Mouse (Mus musculus) cerebellum, adult 9-10 months (tissue): ENCODE data around the gene Cltrn.

Experiments
- DNase-seq: peaks from one replicate; pipeline ENCODE4 v3.0.0; 2022

Gene Cltrn

DNA sequence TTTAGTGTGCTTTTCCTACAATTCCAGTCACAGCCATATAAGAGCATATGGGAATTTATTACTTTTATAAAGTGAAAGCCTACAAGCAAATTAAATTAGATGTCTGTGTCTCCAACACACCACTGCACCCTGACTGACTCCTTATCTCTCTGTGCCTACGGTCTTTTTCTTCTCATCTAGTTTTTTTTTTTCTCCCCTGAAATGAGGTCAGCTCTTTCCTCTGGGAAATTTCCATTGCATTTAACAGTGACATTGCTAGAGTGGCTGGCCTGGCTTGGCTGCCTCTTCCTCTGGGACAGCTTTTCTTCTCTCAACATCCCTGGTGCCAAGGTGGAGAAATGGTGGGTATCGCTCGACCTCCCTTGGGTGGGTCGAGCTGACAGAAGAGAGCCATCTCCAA is at the start of gene Cltrn:
TSS of gene Cltrn (plus strand) at position 249 of the 400 bp plus-strand sequence.
- DNase-seq: peak; percentile 37

DNA sequence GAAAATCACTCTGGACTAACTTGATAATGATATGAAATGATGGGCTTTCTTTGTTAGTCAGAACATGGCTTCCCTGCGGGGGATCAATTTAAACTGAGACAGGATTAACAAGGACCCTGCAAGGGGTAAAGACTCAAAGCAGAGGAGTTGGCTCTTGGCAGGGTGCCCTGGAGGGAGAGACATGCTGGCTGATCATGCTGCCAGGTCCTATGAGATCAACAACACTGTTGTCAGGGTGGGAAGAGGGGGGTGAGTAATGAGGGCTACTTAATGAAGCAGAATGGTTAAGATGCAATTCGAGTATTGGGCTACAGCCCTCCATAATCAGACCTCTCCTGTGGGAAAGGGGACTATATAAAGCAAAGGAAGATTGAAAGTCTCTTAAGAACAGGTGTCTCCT is 49.7 kb upstream of the Cltrn start:
- DNase-seq: no peak

DNA sequence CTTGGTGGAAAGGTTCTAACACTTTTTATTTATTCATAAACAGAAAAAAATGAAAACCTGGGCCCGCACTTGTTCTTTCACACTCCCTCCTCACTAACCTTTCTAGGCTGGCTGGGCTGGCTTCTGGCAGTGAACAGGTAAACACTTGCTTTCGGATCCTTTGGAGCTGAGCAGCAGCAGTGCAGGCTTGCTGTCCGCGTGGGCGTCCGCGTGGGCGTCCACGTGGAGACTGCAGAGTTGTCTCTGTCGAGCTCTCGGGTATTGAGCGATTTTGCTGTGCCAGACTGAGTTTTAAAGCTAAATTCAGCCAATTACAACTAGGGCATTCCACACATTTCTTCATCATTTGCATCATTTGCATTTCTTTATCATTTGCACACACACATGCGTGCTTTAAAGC is 46.6 kb upstream of the Cltrn start:
- DNase-seq: no peak

DNA sequence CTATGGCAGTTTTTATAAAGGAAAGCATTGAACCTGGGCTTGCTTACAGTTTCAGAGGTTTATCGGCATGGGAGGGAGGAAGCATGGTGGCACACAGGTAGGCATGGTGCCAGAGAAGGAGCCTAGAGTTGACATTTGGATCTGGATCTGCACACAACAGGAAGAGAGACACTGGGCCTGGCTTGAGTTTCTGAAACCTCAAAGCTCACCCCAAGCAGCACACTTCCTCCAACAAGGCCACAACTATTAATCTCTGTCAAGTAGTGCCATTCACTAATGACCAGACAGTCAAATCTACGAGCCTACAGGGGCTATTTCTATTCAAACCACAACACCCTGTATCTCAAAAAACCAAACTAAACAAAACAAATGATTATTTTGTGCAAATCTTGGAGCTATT is 41.9 kb upstream of the Cltrn start:
- DNase-seq: no peak

DNA sequence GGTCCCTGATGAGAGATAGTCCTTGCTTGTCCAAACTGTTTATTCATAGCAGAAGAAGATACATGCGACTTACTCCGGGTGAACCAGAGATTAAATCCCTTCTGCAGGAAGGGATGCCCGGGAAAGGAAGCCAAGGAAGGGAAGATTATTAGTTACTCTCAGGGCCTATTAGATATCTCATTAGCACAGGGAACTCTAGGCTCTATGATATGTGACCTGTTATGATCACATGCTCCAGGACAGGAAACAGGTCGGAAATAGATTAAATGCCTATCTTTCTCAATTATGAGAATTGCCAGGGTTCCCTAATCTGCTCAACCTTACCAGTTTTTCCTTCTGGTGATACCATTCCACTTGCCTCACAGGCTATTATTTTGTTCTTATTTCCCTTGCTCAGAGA is 32.9 kb upstream of the Cltrn start:
- DNase-seq: no peak

DNA sequence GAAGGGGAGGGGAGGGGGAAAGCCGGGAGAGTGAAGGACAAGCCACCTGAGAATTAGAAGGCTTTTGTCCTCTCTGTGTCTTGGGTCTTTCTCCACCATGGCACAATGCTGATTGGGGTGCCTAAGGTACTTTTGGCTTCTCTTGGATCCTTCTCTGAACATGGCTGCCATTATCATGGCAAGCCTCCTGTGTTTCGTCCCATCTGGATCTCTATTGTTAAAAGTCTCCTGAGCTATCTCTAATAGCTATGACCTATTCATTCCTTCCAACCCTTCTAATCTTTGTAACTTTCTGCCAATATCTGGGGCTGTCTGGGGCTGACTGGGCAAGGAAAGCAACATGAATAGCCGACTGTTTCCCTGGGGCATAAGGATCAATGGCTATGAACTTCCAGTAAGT is 30.1 kb upstream of the Cltrn start:
- no peak for DNase-seq

DNA sequence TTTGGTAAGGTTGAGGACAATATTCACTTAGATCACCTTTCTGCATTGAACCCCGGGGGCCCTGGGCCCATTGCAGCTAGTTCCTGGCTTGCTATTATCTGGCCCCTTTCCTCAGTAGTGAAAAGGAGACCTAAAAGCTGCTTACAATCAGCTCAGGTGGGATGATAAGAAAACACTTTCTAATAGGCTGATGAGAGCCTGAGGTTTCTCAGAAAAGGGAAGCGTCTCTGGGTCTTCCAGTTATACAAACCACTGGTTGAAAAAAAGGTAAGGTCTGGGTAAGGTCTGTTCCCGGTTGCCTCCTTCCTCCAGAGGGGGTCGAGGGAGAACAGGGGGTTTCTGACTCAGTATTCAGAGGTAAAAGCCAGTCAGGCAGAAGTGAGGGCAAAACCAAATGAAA is 29.6 kb upstream of the Cltrn start:
- no peak for DNase-seq

DNA sequence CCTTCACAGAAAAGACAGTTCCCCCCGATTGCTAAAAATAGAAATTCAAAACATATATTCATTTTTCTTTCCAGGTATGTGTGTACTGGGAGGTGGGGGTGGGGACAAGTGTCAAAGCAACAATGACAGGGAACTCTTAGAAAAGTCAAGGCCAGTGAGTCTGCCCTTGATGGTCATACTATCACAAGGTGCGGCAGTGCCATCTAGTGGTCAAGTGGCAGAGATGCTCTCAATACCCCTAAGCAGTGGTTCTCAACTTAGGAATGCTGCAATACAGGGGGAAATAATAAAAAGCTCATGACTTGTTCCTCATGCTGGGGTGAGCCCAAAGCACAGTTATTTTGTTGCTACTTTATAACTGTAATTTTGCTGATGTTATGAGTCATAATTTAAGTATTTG is 22.4 kb upstream of the Cltrn start:
- DNase-seq: peak; percentile 62

DNA sequence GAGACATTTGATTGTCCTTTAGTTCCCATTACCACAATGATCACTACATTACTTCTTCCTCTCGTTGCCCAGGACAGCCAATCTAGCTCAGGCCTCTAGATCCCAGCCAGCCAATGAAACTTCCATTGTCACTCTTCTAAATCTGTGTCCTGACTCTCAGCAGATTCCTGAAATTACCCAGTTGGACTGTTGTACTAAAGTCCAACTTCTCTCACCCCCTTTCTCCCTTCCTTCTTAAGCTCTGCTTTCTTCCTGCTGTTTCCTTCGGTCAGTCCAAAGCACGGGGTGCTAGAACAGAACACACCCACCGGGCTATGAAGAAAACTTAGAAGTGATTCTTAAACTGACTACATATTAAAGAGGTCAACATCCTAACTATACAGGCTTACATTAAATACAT is 19.7 kb upstream of the Cltrn start:
- DNase-seq: no peak

DNA sequence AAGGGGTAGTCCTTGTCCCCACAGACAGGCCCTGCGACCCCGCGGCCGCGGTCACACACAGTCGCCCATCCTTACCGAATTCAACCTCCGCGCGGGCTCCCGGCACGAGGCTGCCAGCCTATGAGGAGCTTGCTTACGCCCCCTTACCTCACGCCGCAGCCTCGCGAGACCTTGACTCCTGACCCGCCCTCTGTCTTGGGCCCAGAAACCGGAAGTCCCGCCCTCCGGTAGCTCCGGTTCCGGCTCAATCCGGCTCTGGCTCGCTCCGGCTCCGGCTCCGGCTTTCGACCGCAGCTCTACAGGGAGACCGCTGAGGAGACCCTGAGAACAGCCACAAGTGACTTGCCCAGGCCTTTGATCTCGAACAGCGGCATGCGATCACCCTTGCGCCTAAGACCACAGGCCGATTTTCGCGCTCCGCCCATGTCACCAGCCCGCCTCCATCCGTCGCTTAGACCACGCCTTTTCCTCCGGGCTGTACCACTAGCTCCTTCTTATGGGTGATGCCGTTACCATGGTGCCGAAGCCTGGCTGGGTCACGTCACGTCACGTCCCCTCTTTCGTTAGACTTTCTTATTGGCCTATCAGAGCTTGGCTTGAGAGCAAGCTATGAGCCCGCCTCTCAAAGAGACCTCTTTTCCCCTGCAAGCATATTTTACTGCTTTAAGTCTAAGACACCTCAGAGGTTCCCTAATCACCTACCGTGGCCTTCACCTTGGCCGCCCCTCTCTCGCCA is 12.4 kb upstream of the Cltrn start, which contains the start of gene Siah1b:
TSS of gene Siah1b (minus strand) at position 454 of the 736 bp plus-strand sequence.
- DNase-seq: peak; percentile 96

DNA sequence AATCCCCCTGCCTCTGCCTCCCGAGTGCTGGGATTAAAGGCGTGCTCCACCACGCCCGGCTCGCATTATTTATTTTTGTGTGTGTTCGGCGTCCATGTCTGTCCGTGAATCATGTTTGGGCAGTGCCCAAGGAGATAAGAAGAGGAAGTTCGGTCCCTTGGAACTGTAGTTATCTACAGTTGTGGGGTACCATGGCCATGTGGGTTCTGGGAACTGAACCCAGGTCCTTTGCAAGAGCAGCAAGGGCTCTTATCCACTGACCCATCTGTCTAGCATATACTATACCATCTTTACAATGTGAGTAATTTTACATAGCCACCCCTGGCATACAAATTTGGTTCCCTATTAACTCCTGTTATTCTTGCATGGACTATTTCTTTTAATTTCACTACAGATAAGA is 6.6 kb upstream of the Cltrn start:
- no peak for DNase-seq

DNA sequence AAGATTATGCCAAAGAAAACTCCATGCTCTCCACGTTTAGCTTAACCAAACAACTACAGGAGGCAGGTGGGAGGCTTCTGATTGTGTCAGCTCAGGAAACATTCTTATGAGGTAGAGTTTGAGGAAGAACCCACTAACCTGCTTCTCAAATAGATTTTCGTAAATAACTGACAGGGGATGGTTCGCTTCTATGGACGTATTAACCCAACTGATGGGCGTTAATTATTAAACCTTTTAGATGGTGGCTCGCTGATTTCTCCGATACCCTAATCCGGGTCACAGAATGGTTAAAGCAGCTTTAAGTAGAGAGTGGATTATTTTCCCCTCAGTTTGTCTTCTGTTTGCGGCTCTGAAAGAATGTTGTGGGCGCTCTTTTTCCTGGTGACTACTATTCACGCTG is 1.3 kb downstream of the Cltrn start:
- DNase-seq: no peak

DNA sequence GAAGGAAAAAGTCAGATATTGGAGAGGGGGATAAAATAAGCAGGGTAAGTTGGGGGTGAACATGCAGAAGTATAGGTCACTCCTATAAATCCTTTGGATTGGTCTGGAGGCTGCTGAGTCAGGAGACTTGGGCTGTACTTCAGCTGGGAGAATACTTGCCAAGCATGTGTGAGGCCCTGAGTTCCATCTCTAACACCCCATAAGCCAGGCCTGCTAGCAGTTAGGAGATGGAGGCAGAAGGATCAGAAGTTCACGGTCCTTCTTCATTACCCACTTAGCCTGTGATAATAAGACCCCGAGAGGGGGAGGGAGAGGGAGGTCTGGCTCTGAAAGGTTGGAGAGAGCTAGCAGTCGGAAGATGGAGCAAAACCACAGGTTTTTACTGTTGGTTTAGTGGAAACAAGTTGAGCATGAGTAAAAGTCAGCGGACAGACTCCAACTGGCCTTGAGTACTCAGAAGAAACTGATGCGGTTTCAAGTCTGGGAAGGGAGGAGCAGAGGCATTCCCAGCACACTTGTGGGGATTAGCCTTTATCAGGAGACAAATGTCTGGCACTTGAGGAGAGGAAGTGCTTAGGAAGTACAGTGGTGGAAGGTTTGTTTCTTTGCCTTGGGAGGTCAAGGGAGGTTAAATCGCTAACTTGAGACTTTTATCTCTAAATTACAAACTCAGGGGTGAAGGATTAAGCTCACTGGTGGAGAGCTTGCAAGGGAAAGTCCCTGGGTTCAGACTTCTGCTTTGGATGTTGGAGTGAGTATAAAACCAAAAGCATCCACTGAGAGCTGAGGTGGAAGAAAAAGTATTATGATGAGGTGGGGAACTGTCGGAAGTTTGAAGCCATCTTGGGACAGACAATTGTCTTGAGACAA is 3.9 kb downstream of the Cltrn start:
- no peak for DNase-seq

DNA sequence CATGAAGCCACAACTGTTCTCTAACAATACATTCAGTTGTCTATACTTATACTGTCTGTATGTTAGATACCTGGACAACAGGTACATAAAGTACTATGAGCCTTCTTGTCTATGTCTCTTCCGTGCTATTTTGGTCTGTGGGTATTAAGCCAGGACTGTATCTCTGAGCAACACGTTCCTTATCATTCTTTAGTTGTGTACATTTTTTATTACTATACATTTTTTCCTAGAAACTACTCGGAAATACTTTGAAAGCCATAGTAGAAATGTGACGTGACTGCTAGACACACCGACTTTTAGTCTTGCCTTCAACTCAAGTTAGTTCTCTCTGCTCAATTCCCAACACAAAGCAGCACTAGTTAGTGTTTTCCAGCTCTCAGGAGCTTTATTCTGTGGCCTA is 4.8 kb downstream of the Cltrn start:
- no peak for DNase-seq

DNA sequence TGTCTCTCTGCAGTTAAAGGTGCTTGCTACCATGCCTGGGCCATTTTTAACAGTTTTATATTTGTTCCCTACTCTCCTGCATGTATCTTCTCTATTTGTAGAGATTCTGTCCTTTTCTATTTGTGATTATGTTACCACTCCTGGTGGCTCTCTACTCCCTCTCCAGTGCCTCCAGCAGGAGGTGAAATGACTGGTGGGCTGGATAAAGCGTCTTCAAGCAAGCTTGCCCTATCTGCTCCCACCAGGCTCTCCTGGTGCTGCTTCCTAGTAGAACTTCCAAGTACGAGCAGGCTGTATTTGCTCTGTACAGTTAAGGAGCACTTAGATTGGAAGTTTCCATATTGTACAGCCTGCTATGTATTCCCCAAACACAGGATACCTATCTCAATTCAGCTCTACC is 7.2 kb downstream of the Cltrn start:
- no peak for DNase-seq

DNA sequence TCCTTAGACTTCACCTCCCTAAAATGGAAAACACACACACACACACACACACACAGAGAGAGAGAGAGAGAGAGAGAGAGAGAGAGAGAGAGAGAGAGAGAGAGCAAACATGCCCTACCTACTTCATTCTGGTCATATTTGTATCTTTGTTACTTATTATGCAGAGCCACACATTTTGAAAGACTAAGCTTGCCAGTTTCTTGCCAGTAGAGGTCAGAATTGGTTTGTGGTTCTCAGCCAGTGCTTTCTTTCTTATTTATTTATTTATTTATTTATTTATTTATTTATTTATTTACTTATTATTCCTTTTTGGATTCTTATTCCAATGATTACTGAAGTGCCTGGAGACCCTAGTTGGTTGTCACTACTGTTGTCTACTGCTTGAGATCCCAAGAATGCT is 12.9 kb downstream of the Cltrn start:
- DNase-seq: no peak

DNA sequence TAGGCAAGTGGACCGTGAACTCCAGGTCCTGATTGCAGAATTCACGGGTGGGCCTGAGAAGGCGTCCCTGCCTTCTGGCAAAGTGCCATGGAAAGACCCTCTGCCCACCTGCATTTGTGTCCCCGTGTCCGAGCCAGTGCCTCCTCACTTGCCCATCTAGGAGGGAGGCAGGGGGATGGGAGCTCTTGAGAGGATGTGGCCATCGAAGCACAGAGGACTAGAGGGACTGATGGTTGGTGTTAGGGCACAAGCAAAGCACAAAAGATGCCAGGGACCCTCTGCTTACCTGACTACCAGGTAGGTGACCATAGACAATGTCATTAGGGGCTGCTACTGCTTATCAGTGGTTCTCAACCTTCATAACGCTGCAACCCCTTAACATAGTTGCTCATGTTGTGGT is 13.6 kb downstream of the Cltrn start:
- DNase-seq: no peak

DNA sequence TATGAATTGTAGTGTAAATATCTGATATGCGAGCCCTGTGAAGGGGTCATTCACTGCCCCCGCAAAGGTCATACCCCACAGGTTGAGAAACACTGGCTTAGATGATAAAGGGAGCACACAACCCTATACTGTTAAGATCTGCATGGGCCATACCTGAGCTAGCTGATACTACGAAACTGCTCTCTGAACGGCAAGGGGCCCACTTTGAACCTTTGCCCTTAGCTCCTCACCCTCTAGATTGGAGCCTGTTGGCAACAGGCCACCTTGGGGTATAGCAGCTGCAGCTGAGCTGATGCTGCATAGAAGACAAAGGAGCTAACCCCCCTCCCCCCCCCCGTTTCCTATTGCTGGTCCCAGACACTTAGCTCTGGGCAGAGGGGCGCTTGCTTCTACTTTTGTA is 14.0 kb downstream of the Cltrn start:
- DNase-seq: no peak

DNA sequence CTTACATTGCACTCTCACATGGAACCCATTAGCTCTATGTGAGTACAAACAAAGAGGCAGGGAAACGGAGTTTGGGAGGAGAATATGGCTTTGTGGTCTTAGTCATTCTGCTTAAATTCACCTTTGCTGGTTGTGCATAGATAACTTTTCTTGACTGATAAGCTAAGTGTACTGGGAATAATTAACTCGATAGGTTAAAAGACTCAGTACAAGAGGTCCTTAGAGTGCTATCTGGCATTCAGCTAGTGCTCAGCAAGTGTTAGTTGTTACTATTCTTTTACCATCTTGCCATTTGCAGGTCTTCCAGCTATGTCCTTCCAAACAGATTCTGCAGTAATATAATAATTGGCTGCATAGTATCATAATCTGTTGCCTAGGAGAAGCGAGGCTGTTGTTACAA is 22.5 kb downstream of the Cltrn start:
- no peak for DNase-seq

DNA sequence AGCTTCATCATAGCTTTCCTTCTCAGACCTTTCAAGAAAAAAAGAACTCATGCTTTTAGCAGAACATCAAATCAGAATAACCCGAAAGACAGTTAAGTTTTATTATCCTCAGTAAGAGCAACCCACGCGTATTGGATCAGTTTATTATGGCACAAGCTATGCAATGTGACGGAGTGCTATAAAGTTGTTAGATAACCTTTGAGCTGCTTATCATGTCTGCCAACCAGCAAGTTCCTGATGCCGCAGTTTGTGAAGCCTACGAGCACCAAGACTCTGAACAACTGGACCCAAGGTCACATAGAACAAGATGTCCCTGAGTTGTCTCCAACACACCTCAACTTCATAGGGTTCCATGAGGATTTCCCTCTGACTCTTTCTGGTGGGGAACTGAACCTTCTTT is 25.1 kb downstream of the Cltrn start:
- DNase-seq: no peak

DNA sequence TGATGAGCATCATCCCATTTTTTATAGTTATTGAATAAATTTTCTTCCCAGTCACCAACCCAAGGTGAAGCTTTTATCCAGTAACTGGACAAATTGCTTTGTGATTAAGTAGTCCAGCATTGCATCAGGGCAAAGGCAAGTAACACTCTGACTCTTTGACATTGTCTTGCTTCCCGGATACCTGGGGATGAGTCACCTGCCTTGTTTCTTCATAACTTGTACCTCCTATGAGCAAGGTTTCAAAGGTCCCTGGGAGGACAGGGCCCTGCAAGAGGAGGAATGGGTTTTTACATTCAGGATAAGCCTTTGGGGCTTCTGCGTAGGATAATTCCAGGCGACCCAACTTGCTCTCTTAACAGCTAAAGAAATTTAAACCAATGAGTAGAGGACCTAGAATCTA is 35.3 kb downstream of the Cltrn start:
- DNase-seq: no peak

DNA sequence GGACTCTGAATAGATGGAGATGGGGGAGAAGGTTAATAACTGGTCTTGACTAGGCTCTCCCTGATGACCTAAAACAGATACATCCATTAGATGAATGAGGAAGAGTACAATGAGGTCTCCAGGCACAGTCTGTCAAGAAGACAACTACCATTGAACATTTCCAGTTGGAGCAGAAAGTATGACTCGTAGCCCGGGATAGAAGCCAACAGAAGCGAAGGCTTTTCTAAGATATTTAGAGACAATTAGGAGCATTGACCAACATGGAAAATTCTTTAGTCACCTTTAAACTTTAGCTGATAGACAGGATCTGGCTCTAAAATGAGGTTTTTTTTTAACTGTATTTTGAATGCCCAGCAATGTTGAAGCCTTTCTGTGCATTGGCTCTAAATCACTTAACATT is 44.9 kb downstream of the Cltrn start:
- no peak for DNase-seq

DNA sequence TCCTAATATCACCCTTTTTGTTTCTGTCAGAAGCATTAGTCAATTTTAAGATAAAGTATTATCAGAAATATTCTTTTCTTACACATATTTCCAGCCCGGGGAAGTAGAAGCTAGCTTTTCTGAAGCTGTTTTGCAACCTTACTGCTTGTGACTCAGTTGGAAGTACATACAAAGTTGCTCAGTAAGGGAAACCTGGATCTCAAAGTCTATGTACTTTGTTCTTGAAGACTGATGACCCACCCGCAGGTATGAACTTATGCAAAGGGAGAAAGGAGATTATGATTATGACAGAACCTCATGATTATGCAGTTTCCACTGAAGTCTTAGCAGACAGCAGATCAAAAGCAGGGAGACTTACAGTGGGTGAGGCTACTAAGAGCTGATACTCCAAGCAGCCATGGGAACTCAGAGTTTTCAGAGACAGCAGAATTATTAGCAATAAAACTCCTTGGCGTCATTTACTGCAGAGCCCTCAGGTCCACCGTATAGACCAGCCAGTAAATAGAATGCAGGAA is 46.7 kb downstream of the Cltrn start:
- no peak for DNase-seq

DNA sequence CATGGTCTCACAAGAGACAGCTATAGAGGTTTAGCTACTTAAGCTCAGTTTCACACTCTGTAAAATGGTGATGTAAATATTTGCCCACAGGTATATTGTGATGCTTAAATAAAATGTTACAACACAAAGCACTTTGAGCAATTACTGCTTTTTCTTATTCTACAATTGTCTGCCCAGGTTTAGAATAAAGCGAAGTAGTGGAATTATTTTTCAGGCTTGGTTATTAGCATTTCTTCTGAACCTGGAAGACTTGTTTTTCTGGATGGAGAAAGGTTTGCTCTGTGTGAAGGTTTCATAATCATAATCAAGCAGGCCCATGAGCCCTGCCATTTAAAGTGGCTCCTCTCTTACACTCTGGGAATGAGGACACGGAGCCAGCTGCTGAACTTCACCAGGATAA is 50.4 kb downstream of the Cltrn start, which contains the start of gene Ace2:
TSS of gene Ace2 (plus strand) at position 301 of the 400 bp plus-strand sequence.
- DNase-seq: no peak
